Mouse (Mus musculus) small intestine, adult 2 months (tissue): ENCODE measurements around the gene Mgat4a.

ENCODE experiments used
- CTCF ChIP-seq: fragments of 200-500 bp; IDR thresholded peaks from 2 replicates; pipeline ENCODE4 v1.5.1; 2012; ENCODE audit warnings: low read depth, mild to moderate bottlenecking, control low read depth, inconsistent platforms, low read length, moderate library complexity, mixed read lengths; ENCODE audit not compliant: insufficient replicate concordance, insufficient read length; ENCODE audit errors: extremely low read depth
- POLR2A ChIP-seq: fragments of 200-500 bp; IDR thresholded peaks from 2 replicates; pipeline ENCODE4 v1.6.1; 2012; ENCODE audit warnings: low read depth, mild to moderate bottlenecking, control low read depth, inconsistent platforms, low read length, moderate library complexity

DNA sequence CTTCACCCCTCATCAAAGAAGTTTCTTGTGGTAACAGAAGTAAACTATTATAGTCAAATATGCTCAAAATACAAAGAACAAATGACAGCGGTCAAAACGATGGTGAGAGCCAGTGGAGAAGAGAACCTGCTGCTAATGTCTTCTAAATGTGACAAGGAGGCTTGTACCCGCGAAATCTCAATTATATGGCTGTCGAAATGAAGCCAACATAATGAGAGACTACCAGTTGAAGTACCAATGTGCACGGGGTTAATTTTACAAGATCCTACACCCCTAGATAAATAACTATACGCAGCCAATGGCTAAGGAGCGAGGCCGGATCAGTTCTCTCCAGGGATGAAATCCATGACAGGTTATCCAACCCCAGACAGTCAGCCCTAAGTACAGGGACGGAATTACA is 41.9 kb downstream of the Mgat4a start:
- TF ChIP-seq CTCF (no peak), POLR2A (no peak)
